Mouse (Mus musculus): ENCODE results near the gene Cox17. TPM values are rescaled to one million over a fixed set of nuclear protein-coding genes. Genes with fewer than 3 reads are reported as not detected.
A peak's percentile ranks its signal among the peaks of the same experiment; 100 is the strongest.

Gene Cox17
- polyA plus RNA-seq, 1 experiment from 2014 or later, result 88.1 TPM

- ATAC-seq (ENCODE audit: low FRiP score, low TSS enrichment), result peak; percentile 89
- no peaks in the 10 kb centered on the region for H3K9me3 ChIP-seq (ENCODE audit: control insufficient read depth, low read length)
- no peaks in the 10 kb centered on the region for H3K27me3 ChIP-seq (ENCODE audit: control insufficient read depth, insufficient read depth, low read length)
- no peak within 1 kb of the TSS for H3K27ac ChIP-seq (replicated peaks; ENCODE audit: low read depth, low read length)
- H3K4me2 ChIP-seq (ENCODE audit: low read length), result peak within 1 kb of the TSS; percentile 75
- H3K9ac ChIP-seq (replicated peaks; ENCODE audit: low read length), result peak within 1 kb of the TSS; percentile 55
- 7% methylated on average over 30 of the region's 30 CpGs for WGBS
- H3K4me3 ChIP-seq (replicated peaks; ENCODE audit: low read depth, low read length), result peak within 1 kb of the TSS; percentile 38
- H3K36me3 ChIP-seq (ENCODE audit: control insufficient read depth, insufficient read depth, low read length), result no peaks in the 10 kb centered on the region
- peak; percentile 90 for DNase-seq
- 0 out of 2 replicates have a peak, but pooled peaks cover 4% of the 10 kb centered on the region for H3K4me1 ChIP-seq (ENCODE audit: control insufficient read depth, insufficient read depth, low read length)
These were observed 5.1 kb upstream of the Cox17 start, which contains the start of gene Maats1 for GRCm38 (mm10) chr16:38341396-38342324. TSS of gene Maats1 (minus strand) at chr16:38342143.

GRCm38 (mm10) chr16:38344941-38345725 is 1.7 kb upstream of the Cox17 start:
- ATAC-seq (ENCODE audit: low FRiP score, low TSS enrichment), result no peak
- Histone ChIP-seq H3K4me1 (ENCODE audit: control insufficient read depth, insufficient read depth, low read length) (peaks cover 11% of the 10 kb centered on the region), H3K27me3 (ENCODE audit: control insufficient read depth, insufficient read depth, low read length) (no peaks in the 10 kb centered on the region), H3K4me2 (ENCODE audit: low read length) (no peak overlapping the region), H3K4me3 (replicated peaks; ENCODE audit: low read depth, low read length) (no peak overlapping the region), H3K36me3 (ENCODE audit: control insufficient read depth, insufficient read depth, low read length) (peaks cover 9% of the 10 kb centered on the region), H3K9me3 (ENCODE audit: control insufficient read depth, low read length) (no peaks in the 10 kb centered on the region), H3K9ac (replicated peaks; ENCODE audit: low read length) (no peak overlapping the region), H3K27ac (replicated peaks; ENCODE audit: low read depth, low read length) (no peak overlapping the region)
- DNase-seq, result peak; percentile 81
- 81% methylated on average over 3 of the region's 3 CpGs for WGBS

- Histone ChIP-seq H3K9ac (replicated peaks; ENCODE audit: low read length) (peak overlapping the region; percentile 84), H3K9me3 (ENCODE audit: control insufficient read depth, low read length) (no peaks in the 10 kb centered on the region), H3K4me1 (ENCODE audit: control insufficient read depth, insufficient read depth, low read length) (peaks cover 7% of the 10 kb centered on the region), H3K27ac (replicated peaks; ENCODE audit: low read depth, low read length) (no peak overlapping the region), H3K4me3 (replicated peaks; ENCODE audit: low read depth, low read length) (peak overlapping the region; percentile 76), H3K36me3 (ENCODE audit: control insufficient read depth, insufficient read depth, low read length) (peaks cover 31% of the 10 kb centered on the region), H3K27me3 (ENCODE audit: control insufficient read depth, insufficient read depth, low read length) (no peaks in the 10 kb centered on the region), H3K4me2 (ENCODE audit: low read length) (peak overlapping the region; percentile 67)
- DNase-seq (no peak), ATAC-seq (ENCODE audit: low FRiP score, low TSS enrichment) (no peak)
- WGBS, result 62% methylated on average over 6 of the region's 6 CpGs
These were observed 797 bp downstream of the Cox17 start for GRCm38 (mm10) chr16:38347588-38347987.

GRCm38 (mm10) chr16:38348217-38348761 is 1.5 kb downstream of the Cox17 start:
- no peak for ATAC-seq (ENCODE audit: low FRiP score, low TSS enrichment)

GRCm38 (mm10) chr16:38349881-38350280 is 3.1 kb downstream of the Cox17 start:
- Histone ChIP-seq H3K4me3 (replicated peaks; ENCODE audit: low read depth, low read length) (no peak overlapping the region), H3K27me3 (ENCODE audit: control insufficient read depth, insufficient read depth, low read length) (no peaks in the 10 kb centered on the region), H3K9me3 (ENCODE audit: control insufficient read depth, low read length) (no peaks in the 10 kb centered on the region), H3K36me3 (ENCODE audit: control insufficient read depth, insufficient read depth, low read length) (peaks cover 34% of the 10 kb centered on the region), H3K4me1 (ENCODE audit: control insufficient read depth, insufficient read depth, low read length) (peaks cover 7% of the 10 kb centered on the region), H3K9ac (replicated peaks; ENCODE audit: low read length) (no peak overlapping the region), H3K27ac (replicated peaks; ENCODE audit: low read depth, low read length) (no peak overlapping the region), H3K4me2 (ENCODE audit: low read length) (no peak overlapping the region)
- DNase-seq (no peak), ATAC-seq (ENCODE audit: low FRiP score, low TSS enrichment) (no peak)
- 96% methylated on average over 2 of the region's 2 CpGs for WGBS

More at GRCm38 (mm10) chr16:38348217-38348761, 1.5 kb downstream of the Cox17 start:
- Histone ChIP-seq H3K9ac (replicated peaks; ENCODE audit: low read length) (no peak overlapping the region), H3K4me3 (replicated peaks; ENCODE audit: low read depth, low read length) (no peak overlapping the region), H3K36me3 (ENCODE audit: control insufficient read depth, insufficient read depth, low read length) (peaks cover 34% of the 10 kb centered on the region), H3K27ac (replicated peaks; ENCODE audit: low read depth, low read length) (no peak overlapping the region), H3K27me3 (ENCODE audit: control insufficient read depth, insufficient read depth, low read length) (no peaks in the 10 kb centered on the region), H3K4me1 (ENCODE audit: control insufficient read depth, insufficient read depth, low read length) (peaks cover 7% of the 10 kb centered on the region), H3K9me3 (ENCODE audit: control insufficient read depth, low read length) (no peaks in the 10 kb centered on the region), H3K4me2 (ENCODE audit: low read length) (no peak overlapping the region)
- DNase-seq, result no peak
- 96% methylated on average over 9 of the region's 9 CpGs for WGBS

GRCm38 (mm10) chr16:38350361-38350855 is 3.6 kb downstream of the Cox17 start:
- no peak overlapping the region for H3K9ac ChIP-seq (replicated peaks; ENCODE audit: low read length)
- ATAC-seq (ENCODE audit: low FRiP score, low TSS enrichment) (no peak), DNase-seq (no peak)
- WGBS, result 87% methylated on average over 7 of the region's 7 CpGs
- H3K9me3 ChIP-seq (ENCODE audit: control insufficient read depth, low read length), result no peaks in the 10 kb centered on the region
- H3K27me3 ChIP-seq (ENCODE audit: control insufficient read depth, insufficient read depth, low read length), result no peaks in the 10 kb centered on the region
- no peak overlapping the region for H3K4me3 ChIP-seq (replicated peaks; ENCODE audit: low read depth, low read length)
- no peak overlapping the region for H3K27ac ChIP-seq (replicated peaks; ENCODE audit: low read depth, low read length)
- peaks cover 7% of the 10 kb centered on the region for H3K4me1 ChIP-seq (ENCODE audit: control insufficient read depth, insufficient read depth, low read length)
- peaks cover 34% of the 10 kb centered on the region for H3K36me3 ChIP-seq (ENCODE audit: control insufficient read depth, insufficient read depth, low read length)
- no peak overlapping the region for H3K4me2 ChIP-seq (ENCODE audit: low read length)

- H3K9ac ChIP-seq (replicated peaks; ENCODE audit: low read length), result no peak overlapping the region
- H3K27me3 ChIP-seq (ENCODE audit: control insufficient read depth, insufficient read depth, low read length), result no peaks in the 10 kb centered on the region
- H3K27ac ChIP-seq (replicated peaks; ENCODE audit: low read depth, low read length), result no peak overlapping the region
- H3K4me1 ChIP-seq (ENCODE audit: control insufficient read depth, insufficient read depth, low read length), result peaks cover 7% of the 10 kb centered on the region
- no peak overlapping the region for H3K4me3 ChIP-seq (replicated peaks; ENCODE audit: low read depth, low read length)
- peaks cover 34% of the 10 kb centered on the region for H3K36me3 ChIP-seq (ENCODE audit: control insufficient read depth, insufficient read depth, low read length)
- no peak overlapping the region for H3K4me2 ChIP-seq (ENCODE audit: low read length)
- no peak for DNase-seq
- no peaks in the 10 kb centered on the region for H3K9me3 ChIP-seq (ENCODE audit: control insufficient read depth, low read length)
- 85% methylated on average over 6 of the region's 6 CpGs for WGBS
- no peak for ATAC-seq (ENCODE audit: low FRiP score, low TSS enrichment)
These were observed 4.1 kb downstream of the Cox17 start for GRCm38 (mm10) chr16:38350939-38351338.

GRCm38 (mm10) chr16:38352031-38352430 is 5.2 kb downstream of the Cox17 start:
- no peak overlapping the region for H3K9ac ChIP-seq (replicated peaks; ENCODE audit: low read length)
- peaks cover 7% of the 10 kb centered on the region for H3K4me1 ChIP-seq (ENCODE audit: control insufficient read depth, insufficient read depth, low read length)
- no peak overlapping the region for H3K4me3 ChIP-seq (replicated peaks; ENCODE audit: low read depth, low read length)
- ATAC-seq (ENCODE audit: low FRiP score, low TSS enrichment), result no peak
- H3K27ac ChIP-seq (replicated peaks; ENCODE audit: low read depth, low read length), result no peak overlapping the region
- no peaks in the 10 kb centered on the region for H3K9me3 ChIP-seq (ENCODE audit: control insufficient read depth, low read length)
- H3K36me3 ChIP-seq (ENCODE audit: control insufficient read depth, insufficient read depth, low read length), result peaks cover 34% of the 10 kb centered on the region
- no peak for DNase-seq
- no peak overlapping the region for H3K4me2 ChIP-seq (ENCODE audit: low read length)
- H3K27me3 ChIP-seq (ENCODE audit: control insufficient read depth, insufficient read depth, low read length), result no peaks in the 10 kb centered on the region
- WGBS, result 91% methylated on average over 7 of the region's 7 CpGs

Data from midbrain, embryonic 14.5 days (tissue).